Mouse (Mus musculus): Measurements from ENCODE around the gene Fam111a. TPM values are rescaled to one million over a fixed set of nuclear protein-coding genes. Genes with fewer than 3 reads are reported as not detected.
A peak's percentile ranks its signal among the peaks of the same experiment; 100 is the strongest.
"Not testable (repeated sequence)": the region's sequence is repeated elsewhere in the genome, so short reads cannot be mapped to it uniquely, and the experiment has no call there.

Gene Fam111a
- polyA plus RNA-seq (2015; fragmentation: Nextera tagmentation; extraction: Ambion mirVana) = 7.4 and 8.8 TPM in 2 replicates

GRCm38 (mm10) chr19:12545440-12545839 lies at the start of gene Fam111a:
Gene Fam111a, plus strand, starts transcription at chr19:12545740.
- DNase-seq (ENCODE audit: low spot score); H3K4me2 ChIP-seq (replicated peaks; ENCODE audit: low read depth, low read length); H3K4me1 ChIP-seq (ENCODE audit: insufficient read depth, low read depth, low read length); H3K9ac ChIP-seq (replicated peaks; ENCODE audit: low read depth); H3K36me3 ChIP-seq (ENCODE audit: insufficient read depth, low read length); H3K9me3 ChIP-seq (ENCODE audit: low read length); H3K27ac ChIP-seq (ENCODE audit: low read length); ATAC-seq; H3K27me3 ChIP-seq (replicated peaks; ENCODE audit: insufficient read depth, low read length); H3K4me3 ChIP-seq (ENCODE audit: low read depth, low read length): not testable (repeated sequence)
- 96% methylated on average over 11 of the region's 11 CpGs for WGBS

GRCm38 (mm10) chr19:12496241-12496640 lies 49.3 kb upstream of the Fam111a start:
- Histone ChIP-seq H3K9ac (replicated peaks; ENCODE audit: low read depth) (no peak overlapping the region), H3K27ac (ENCODE audit: low read length) (no peak overlapping the region), H3K4me3 (ENCODE audit: low read depth, low read length) (no peak overlapping the region), H3K4me2 (replicated peaks; ENCODE audit: low read depth, low read length) (no peak overlapping the region), H3K9me3 (ENCODE audit: low read length) (no peaks in the 10 kb centered on the region), H3K4me1 (ENCODE audit: insufficient read depth, low read depth, low read length) (peaks cover 11% of the 10 kb centered on the region; the same call in 1 of the 2 replicates), H3K27me3 (replicated peaks; ENCODE audit: insufficient read depth, low read length) (no peaks in the 10 kb centered on the region), H3K36me3 (ENCODE audit: insufficient read depth, low read length) (0 out of 2 replicates have a peak, but pooled peaks cover 6% of the 10 kb centered on the region)
- no peak for ATAC-seq
- TF ChIP-seq CTCF (IDR thresholded peaks at IDR 0.05) = no peak
- no peak for TF ChIP-seq EP300 (IDR thresholded peaks at IDR 0.05)
- DNase-seq (ENCODE audit: low spot score) = no peak
- 90% methylated on average over 2 of the region's 2 CpGs for WGBS

- H3K4me3 ChIP-seq (ENCODE audit: low read depth, low read length) = no peak overlapping the region
- H3K4me2 ChIP-seq (replicated peaks; ENCODE audit: low read depth, low read length) = no peak overlapping the region
- no peak for ATAC-seq
- H3K27ac ChIP-seq (ENCODE audit: low read length) = no peak overlapping the region
- no peak for DNase-seq (ENCODE audit: low spot score)
- H3K9ac ChIP-seq (replicated peaks; ENCODE audit: low read depth) = no peak overlapping the region
- no peaks in the 10 kb centered on the region for H3K9me3 ChIP-seq (ENCODE audit: low read length)
- WGBS = 70% methylated on average over 2 of the region's 2 CpGs
- no peaks in the 10 kb centered on the region for H3K27me3 ChIP-seq (replicated peaks; ENCODE audit: insufficient read depth, low read length)
- no peaks in the 10 kb centered on the region for H3K36me3 ChIP-seq (ENCODE audit: insufficient read depth, low read length)
- TF ChIP-seq EP300 (IDR thresholded peaks at IDR 0.05) = no peak
- no peak for TF ChIP-seq CTCF (IDR thresholded peaks at IDR 0.05)
- H3K4me1 ChIP-seq (ENCODE audit: insufficient read depth, low read depth, low read length) = peaks cover 11% of the 10 kb centered on the region; the same call in 1 of the 2 replicates
These were observed 47.6 kb upstream of the Fam111a start for GRCm38 (mm10) chr19:12497909-12498308.

GRCm38 (mm10) chr19:12498321-12498720 lies 47.2 kb upstream of the Fam111a start:
- no peak for DNase-seq (ENCODE audit: low spot score)
- no peak overlapping the region for H3K4me3 ChIP-seq (ENCODE audit: low read depth, low read length)
- H3K36me3 ChIP-seq (ENCODE audit: insufficient read depth, low read length) = no peaks in the 10 kb centered on the region
- H3K27me3 ChIP-seq (replicated peaks; ENCODE audit: insufficient read depth, low read length) = no peaks in the 10 kb centered on the region
- H3K9me3 ChIP-seq (ENCODE audit: low read length) = no peaks in the 10 kb centered on the region
- no peak for ATAC-seq
- H3K9ac ChIP-seq (replicated peaks; ENCODE audit: low read depth) = no peak overlapping the region
- H3K27ac ChIP-seq (ENCODE audit: low read length) = no peak overlapping the region
- H3K4me2 ChIP-seq (replicated peaks; ENCODE audit: low read depth, low read length) = no peak overlapping the region
- 66% methylated on average over 4 of the region's 4 CpGs for WGBS
- TF ChIP-seq CTCF (IDR thresholded peaks at IDR 0.05) = no peak
- TF ChIP-seq EP300 (IDR thresholded peaks at IDR 0.05) = no peak
- peaks cover 11% of the 10 kb centered on the region; the same call in 1 of the 2 replicates for H3K4me1 ChIP-seq (ENCODE audit: insufficient read depth, low read depth, low read length)

GRCm38 (mm10) chr19:12498941-12499340 lies 46.6 kb upstream of the Fam111a start:
- Histone ChIP-seq H3K4me1 (ENCODE audit: insufficient read depth, low read depth, low read length) (peaks cover 11% of the 10 kb centered on the region; the same call in 1 of the 2 replicates), H3K27ac (ENCODE audit: low read length) (no peak overlapping the region), H3K36me3 (ENCODE audit: insufficient read depth, low read length) (no peaks in the 10 kb centered on the region), H3K4me2 (replicated peaks; ENCODE audit: low read depth, low read length) (no peak overlapping the region), H3K9me3 (ENCODE audit: low read length) (no peaks in the 10 kb centered on the region), H3K27me3 (replicated peaks; ENCODE audit: insufficient read depth, low read length) (no peaks in the 10 kb centered on the region), H3K9ac (replicated peaks; ENCODE audit: low read depth) (no peak overlapping the region), H3K4me3 (ENCODE audit: low read depth, low read length) (no peak overlapping the region)
- DNase-seq (ENCODE audit: low spot score) (no peak), ATAC-seq (no peak)
- 50% methylated on average over 1 of the region's 1 CpGs for WGBS
- no peak for TF ChIP-seq CTCF (IDR thresholded peaks at IDR 0.05)
- TF ChIP-seq EP300 (IDR thresholded peaks at IDR 0.05) = no peak

- Histone ChIP-seq H3K4me3 (ENCODE audit: low read depth, low read length) (peak overlapping the region; percentile 71), H3K27ac (ENCODE audit: low read length) (no peak overlapping the region), H3K9me3 (ENCODE audit: low read length) (no peaks in the 10 kb centered on the region), H3K9ac (replicated peaks; ENCODE audit: low read depth) (no peak overlapping the region), H3K4me2 (replicated peaks; ENCODE audit: low read depth, low read length) (peak overlapping the region; percentile 99), H3K27me3 (replicated peaks; ENCODE audit: insufficient read depth, low read length) (no peaks in the 10 kb centered on the region), H3K4me1 (ENCODE audit: insufficient read depth, low read depth, low read length) (peaks cover 11% of the 10 kb centered on the region; the same call in 1 of the 2 replicates), H3K36me3 (ENCODE audit: insufficient read depth, low read length) (no peaks in the 10 kb centered on the region)
- WGBS = 25% methylated on average over 2 of the region's 2 CpGs
- DNase-seq (ENCODE audit: low spot score) (no peak), ATAC-seq (no peak)
- TF ChIP-seq CTCF (IDR thresholded peaks at IDR 0.05) = no peak
- TF ChIP-seq EP300 (IDR thresholded peaks at IDR 0.05) = no peak
These were observed 46.1 kb upstream of the Fam111a start for GRCm38 (mm10) chr19:12499485-12499884.

GRCm38 (mm10) chr19:12500124-12500523 lies 45.4 kb upstream of the Fam111a start:
- WGBS = 14% methylated on average over 3 of the region's 3 CpGs
- Histone ChIP-seq H3K4me2 (replicated peaks; ENCODE audit: low read depth, low read length) (peak overlapping the region; percentile 99), H3K9me3 (ENCODE audit: low read length) (no peaks in the 10 kb centered on the region), H3K4me1 (ENCODE audit: insufficient read depth, low read depth, low read length) (peaks cover 11% of the 10 kb centered on the region; the same call in 1 of the 2 replicates), H3K27ac (ENCODE audit: low read length) (no peak overlapping the region), H3K27me3 (replicated peaks; ENCODE audit: insufficient read depth, low read length) (no peaks in the 10 kb centered on the region), H3K9ac (replicated peaks; ENCODE audit: low read depth) (no peak overlapping the region), H3K4me3 (ENCODE audit: low read depth, low read length) (peak overlapping the region; percentile 71), H3K36me3 (ENCODE audit: insufficient read depth, low read length) (no peaks in the 10 kb centered on the region)
- no peak for TF ChIP-seq CTCF (IDR thresholded peaks at IDR 0.05)
- TF ChIP-seq EP300 (IDR thresholded peaks at IDR 0.05) = no peak
- ATAC-seq (no peak), DNase-seq (ENCODE audit: low spot score) (peak; percentile 71)

All from lung, postnatal 0 days (tissue).